Mouse (Mus musculus): ENCODE measurements at regions not wholly inside any gene's neighbourhood (a gene's known extent, or its start where the extent isn't known, plus 50 kb on each side); places are given as distances from the start of the nearest gene placed in this dataset.

GRCm38 (mm10) chr12:16062689-16063088 lies 246.0 kb upstream of the Trib2 start:
- no peak for DNase-seq (ENCODE audit: low spot score in 2 of 2)

- DNase-seq (ENCODE audit: low spot score in 2 of 2) = no peak
Observed at GRCm38 (mm10) chr12:16060461-16060860, 243.7 kb upstream of the Trib2 start.

DNA sequence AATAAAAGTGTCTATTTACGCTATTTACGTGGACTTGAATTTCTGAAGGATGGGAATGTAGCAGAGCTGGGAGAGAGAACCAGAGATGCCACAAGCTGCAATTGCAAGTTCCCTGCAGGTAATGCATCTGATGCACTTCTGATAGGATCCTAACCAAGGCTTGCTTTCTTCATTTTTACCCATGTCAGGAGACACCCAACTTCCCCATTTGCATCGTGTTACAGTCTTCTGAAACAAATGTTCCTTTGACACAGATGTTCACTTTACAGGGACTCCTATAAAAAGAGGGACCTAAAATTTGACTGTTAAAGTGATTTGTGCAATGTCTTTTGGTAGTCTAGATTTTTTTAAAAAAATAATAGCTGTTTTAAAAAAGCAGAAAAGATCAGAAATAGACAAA lies 241.5 kb upstream of the Trib2 start:
- no peak for DNase-seq (ENCODE audit: low spot score in 2 of 2)

- no peak for DNase-seq (ENCODE audit: low spot score in 2 of 2)
Observed at GRCm38 (mm10) chr12:16056831-16057230, 240.1 kb upstream of the Trib2 start.

DNA sequence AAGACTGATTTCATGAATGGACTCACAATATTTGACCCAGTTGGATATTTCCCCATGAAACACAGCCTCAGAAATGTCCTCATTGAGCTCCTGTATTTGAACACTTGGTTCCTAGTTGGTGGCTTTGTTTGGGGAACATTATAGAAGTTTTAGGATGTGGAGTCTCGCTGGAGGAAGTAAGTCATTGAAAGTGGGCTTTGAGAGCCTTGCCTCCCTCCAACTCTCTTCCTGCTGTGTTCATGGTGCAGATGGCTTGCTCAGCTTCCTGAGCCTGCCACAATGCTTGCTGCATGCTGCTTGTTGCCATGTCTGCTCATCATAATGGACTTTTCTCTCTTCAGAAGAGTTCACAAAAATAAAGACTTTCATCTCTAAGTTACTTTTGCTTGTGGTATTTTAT lies 239.5 kb upstream of the Trib2 start:
- DNase-seq (ENCODE audit: low spot score in 2 of 2) = no peak

DNA sequence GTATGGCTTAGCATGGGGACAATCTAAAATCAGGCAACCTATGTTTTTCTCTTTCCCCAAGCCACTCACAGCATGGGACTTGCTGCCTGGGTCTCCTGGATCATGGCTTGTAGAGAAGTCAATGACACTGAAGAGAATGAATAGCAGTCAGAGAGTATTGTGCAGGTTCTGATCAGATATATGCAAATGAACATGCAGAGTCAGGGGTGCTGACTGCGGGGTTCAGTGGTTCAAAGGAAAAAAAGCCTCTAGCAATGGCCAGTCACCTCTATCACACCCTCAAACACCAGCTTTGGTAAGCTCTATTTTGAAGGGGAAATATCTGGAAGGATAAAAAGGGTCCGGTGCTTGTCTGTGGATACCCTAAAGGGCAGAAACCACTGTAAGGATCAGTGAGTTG lies 237.9 kb upstream of the Trib2 start:
- DNase-seq (ENCODE audit: low spot score in 2 of 2) = no peak

DNA sequence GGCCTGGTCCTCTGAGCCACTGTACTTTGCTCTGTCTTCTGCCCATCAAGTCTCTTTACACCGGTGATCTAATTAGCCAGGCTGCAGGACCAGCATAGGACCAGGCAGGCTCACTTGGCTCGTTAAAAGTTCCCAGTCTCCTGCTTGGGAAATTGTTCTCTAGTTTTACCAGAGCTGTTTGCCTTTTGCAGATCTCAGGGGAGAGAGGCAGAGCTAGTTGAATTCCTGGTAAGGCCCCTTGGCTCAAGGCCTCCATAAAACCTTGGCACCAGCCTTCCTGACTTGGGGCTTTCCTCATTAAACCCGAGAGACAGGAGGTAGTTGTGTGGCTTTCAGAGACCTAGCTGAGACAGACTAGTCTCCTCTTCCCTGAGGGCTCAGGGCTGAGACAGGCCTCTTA lies 237.0 kb upstream of the Trib2 start:
- DNase-seq (ENCODE audit: low spot score in 2 of 2) = peak in 1 of 2 experiments; percentile 21

DNA sequence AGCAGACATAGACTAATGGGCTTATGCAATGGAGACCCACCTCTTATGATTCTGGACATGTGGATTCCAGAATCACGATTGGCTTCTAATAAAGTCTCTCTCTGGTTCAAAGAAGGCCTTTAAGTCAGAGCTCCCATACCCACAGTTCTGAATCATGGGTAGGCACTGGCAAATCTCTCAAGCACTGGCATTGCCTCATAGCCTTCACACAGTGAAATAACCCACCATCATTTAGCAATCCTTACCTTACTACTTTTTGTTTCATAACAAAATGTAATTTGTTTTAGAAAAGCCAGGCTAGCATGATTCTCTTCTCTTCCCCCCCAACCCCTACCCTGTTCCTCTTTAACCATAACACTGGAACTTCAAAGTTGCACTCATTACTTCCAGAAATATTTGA lies 236.3 kb upstream of the Trib2 start:
- DNase-seq (ENCODE audit: low spot score in 2 of 2) = no peak

GRCm38 (mm10) chr12:16052353-16052752 lies 235.6 kb upstream of the Trib2 start:
- no peak for DNase-seq (ENCODE audit: low spot score in 2 of 2)

DNA sequence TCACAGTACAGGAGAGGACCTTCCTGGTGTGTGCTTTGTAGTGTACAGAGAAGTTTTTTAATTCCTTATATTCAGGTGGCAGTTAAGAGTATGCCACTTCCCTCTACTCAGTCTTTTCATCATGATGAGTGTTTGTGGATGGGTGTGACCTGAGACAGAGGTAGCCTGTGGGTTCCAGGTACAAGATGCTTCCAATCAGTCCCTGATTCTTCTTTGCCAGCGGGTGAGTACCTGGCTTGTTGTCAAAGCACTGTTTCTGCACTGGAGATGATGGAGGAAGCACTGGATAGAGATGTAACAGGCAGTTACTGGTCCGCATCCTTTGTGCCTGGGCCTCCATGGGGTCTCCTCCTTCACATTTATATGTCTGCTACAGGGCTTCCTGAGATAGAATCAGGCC lies 234.7 kb upstream of the Trib2 start:
- DNase-seq (ENCODE audit: low spot score in 2 of 2) = no peak

- DNase-seq (ENCODE audit: low spot score in 2 of 2) = no peak
Observed at GRCm38 (mm10) chr12:16049545-16049944, 232.8 kb upstream of the Trib2 start.

DNA sequence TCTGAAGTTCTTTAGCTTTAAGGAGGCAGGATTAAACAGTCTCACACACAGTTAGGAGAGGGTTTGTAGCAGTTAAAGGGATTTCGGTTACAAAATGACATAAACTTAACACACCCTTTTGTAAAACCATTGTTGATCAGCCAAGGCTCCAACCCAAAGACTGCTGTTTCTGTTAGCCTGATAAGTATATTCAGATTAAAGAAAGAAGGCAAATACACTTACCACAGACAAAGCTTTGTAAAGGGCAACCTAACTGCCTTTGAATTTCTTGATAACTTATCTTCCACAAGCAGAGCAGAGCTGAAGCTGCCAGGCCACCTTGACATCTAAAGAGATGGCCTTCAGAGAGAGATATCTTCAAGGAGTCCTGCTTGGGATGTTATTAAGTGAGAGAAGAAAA lies 229.9 kb upstream of the Trib2 start:
- DNase-seq (ENCODE audit: low spot score in 2 of 2) = no peak

DNA sequence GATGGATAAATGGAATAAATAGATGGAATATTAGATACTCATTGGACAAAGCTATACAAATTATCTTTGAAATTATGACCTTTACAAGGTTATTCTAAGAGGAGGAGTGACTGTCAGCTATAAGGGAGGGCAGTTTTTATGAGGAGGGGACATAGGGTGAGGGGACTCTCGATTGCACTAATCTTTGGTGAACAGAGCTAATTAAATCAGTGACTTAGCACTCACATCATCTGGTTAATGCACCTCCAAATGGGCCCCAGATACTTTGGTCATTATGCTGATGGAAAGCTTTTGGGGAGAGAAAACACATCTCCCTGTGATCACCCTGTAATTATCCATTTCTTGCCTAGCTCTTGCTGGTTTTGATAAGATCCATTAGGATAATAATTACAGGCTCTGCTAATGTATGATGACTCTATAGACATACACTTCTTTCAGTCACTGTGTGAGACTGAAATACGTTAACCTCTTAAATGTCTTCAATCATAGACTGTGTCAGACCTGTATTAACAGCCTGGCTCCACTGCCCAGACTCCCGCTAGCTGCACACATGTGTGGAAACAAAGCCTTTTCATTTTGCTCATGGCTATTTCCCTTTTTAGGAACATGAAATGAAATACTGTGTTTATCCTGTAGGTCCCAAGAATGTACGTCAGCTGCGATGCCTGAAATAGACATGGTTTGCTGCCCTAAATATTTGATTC lies 229.2 kb upstream of the Trib2 start:
- DNase-seq (ENCODE audit: low spot score in 2 of 2) = no peak

GRCm38 (mm10) chr12:16043466-16044214 lies 226.9 kb upstream of the Trib2 start:
- no peak for DNase-seq (ENCODE audit: low spot score in 2 of 2)

DNA sequence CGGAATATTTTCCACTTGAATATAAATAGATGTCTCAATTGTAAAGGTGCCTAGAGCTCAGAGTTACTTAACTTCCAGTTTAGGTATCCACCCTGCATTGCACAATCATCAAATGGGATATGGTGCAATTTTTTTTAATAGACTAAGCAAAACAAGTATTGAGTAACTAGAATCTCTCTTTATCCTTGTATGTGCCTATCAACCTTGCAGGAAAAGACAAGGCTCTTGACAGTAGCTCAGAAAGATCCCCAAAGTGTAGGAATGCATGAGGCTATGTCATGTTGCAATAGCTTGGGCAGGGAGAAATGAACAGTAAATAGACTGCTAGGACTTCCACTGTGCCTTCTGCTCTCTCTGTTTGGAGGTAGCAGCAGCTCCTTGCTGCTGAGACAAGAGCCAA lies 225.6 kb upstream of the Trib2 start:
- DNase-seq (ENCODE audit: low spot score in 2 of 2) = peak in 1 of 2 experiments; percentile 6

DNA sequence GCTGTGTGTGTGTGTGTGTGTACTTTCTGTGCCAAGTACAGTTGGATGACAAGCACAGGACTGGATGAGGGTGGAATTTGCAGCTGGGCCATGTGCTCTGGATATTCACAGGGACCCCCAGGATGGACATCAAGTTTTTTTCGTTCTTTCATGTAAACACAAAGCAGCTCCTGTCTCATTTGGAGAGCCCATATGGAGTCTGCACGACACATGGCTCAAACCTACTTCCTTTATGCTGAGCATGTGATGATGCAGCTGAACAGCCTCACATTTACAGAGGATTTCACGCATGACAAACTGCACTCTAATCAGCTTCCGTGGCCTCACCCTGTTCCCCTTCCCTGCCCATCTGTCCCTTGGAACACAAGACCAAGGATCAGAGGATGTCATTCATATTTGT lies 224.4 kb upstream of the Trib2 start:
- DNase-seq (ENCODE audit: low spot score in 2 of 2) = no peak

- no peak for DNase-seq (ENCODE audit: low spot score in 2 of 2)
Observed at GRCm38 (mm10) chr12:16035551-16035950, 218.8 kb upstream of the Trib2 start.

- DNase-seq (ENCODE audit: low spot score in 2 of 2) = no peak
Observed at GRCm38 (mm10) chr12:16034691-16035515, 218.2 kb upstream of the Trib2 start.

DNA sequence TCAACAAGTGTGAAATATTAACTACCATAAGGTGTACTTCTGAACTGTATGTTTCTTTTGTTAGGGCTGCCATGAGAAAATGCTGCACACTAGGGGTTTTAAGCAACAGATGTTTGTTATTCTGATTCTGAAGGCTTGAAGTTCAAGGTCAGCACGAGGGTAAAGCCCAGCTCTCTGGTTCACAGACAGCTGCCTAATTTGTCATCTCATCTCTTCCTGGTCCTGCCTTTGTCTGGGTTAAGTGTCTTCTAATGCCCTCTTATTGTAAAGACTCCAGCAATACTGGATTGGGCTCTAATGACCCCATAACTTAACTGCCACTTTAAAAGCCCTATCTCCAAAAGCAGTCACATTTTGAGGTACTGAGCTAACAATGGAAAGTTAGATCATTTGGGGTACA lies 209.9 kb upstream of the Trib2 start:
- DNase-seq (ENCODE audit: low spot score in 2 of 2) = no peak

- no peak for DNase-seq (ENCODE audit: low spot score in 2 of 2)
Observed at GRCm38 (mm10) chr12:16023273-16023672, 206.6 kb upstream of the Trib2 start.

- DNase-seq (ENCODE audit: low spot score in 2 of 2) = no peak
Observed at GRCm38 (mm10) chr12:16021202-16021821, 204.6 kb upstream of the Trib2 start.

GRCm38 (mm10) chr12:16018237-16018636 lies 201.5 kb upstream of the Trib2 start:
- DNase-seq (ENCODE audit: low spot score in 2 of 2) = no peak

Measured in urinary bladder, postnatal 36 days (tissue).